Mouse (Mus musculus): ENCODE results near the gene Gtpbp8. TPM values are rescaled to one million over a fixed set of nuclear protein-coding genes. Genes with fewer than 3 reads are reported as not detected.

The Gtpbp8 gene
- polyA plus RNA-seq, 1 experiment, result 15.3 TPM

GRCm38 (mm10) chr16:44765555-44766319 is 19.6 kb upstream of the Gtpbp8 start, which contains the start of gene Cd200r1:
Cd200r1 (plus strand) TSS chr16:44765736.
- no peak within 1 kb of the TSS for H3K27ac ChIP-seq (ENCODE audit: insufficient read depth, low read length)
- TF ChIP-seq CTCF (IDR thresholded peaks at IDR 0.05; ENCODE audit: low read depth, low read length) (no peak), EP300 (IDR thresholded peaks at IDR 0.05; ENCODE audit: insufficient read depth, low read depth, low read length) (no peak), POLR2A (IDR thresholded peaks at IDR 0.05; ENCODE audit: insufficient read depth, low read length) (no peak)
- H3K9me3 ChIP-seq (replicated peaks; ENCODE audit: control insufficient read depth, insufficient read depth, low read length, poor library complexity, severe bottlenecking), result no peaks in the 10 kb centered on the region
- H3K4me3 ChIP-seq (ENCODE audit: low read depth, low read length), result no peak within 1 kb of the TSS
- H3K9ac ChIP-seq (ENCODE audit: low read depth, poor library complexity, severe bottlenecking), result no peak within 1 kb of the TSS
- H3K36me3 ChIP-seq (ENCODE audit: control insufficient read depth, insufficient read depth, low read length, poor library complexity, severe bottlenecking), result no peaks in the 10 kb centered on the region
- H3K4me1 ChIP-seq (ENCODE audit: control insufficient read depth, insufficient read depth, low read length), result peaks cover 6% of the 10 kb centered on the region
- no peaks in the 10 kb centered on the region; the same call in 1 of the 2 replicates for H3K27me3 ChIP-seq (ENCODE audit: control insufficient read depth, insufficient read depth, low read length, poor library complexity, severe bottlenecking)

GRCm38 (mm10) chr16:44761811-44762210 is 15.6 kb upstream of the Gtpbp8 start:
- no peaks in the 10 kb centered on the region for H3K9me3 ChIP-seq (replicated peaks; ENCODE audit: control insufficient read depth, insufficient read depth, low read length, poor library complexity, severe bottlenecking)
- no peak overlapping the region for H3K27ac ChIP-seq (ENCODE audit: insufficient read depth, low read length)
- H3K36me3 ChIP-seq (ENCODE audit: control insufficient read depth, insufficient read depth, low read length, poor library complexity, severe bottlenecking), result no peaks in the 10 kb centered on the region
- no peaks in the 10 kb centered on the region for H3K27me3 ChIP-seq (ENCODE audit: control insufficient read depth, insufficient read depth, low read length, poor library complexity, severe bottlenecking)
- H3K9ac ChIP-seq (ENCODE audit: low read depth, poor library complexity, severe bottlenecking), result no peak overlapping the region
- TF ChIP-seq CTCF (IDR thresholded peaks at IDR 0.05; ENCODE audit: low read depth, low read length) (no peak), POLR2A (IDR thresholded peaks at IDR 0.05; ENCODE audit: insufficient read depth, low read length) (no peak), EP300 (IDR thresholded peaks at IDR 0.05; ENCODE audit: insufficient read depth, low read depth, low read length) (no peak)
- peaks cover 6% of the 10 kb centered on the region for H3K4me1 ChIP-seq (ENCODE audit: control insufficient read depth, insufficient read depth, low read length)
- no peak overlapping the region for H3K4me3 ChIP-seq (ENCODE audit: low read depth, low read length)

- H3K4me1 ChIP-seq (ENCODE audit: control insufficient read depth, insufficient read depth, low read length), result no peaks in the 10 kb centered on the region
- TF ChIP-seq CTCF (IDR thresholded peaks at IDR 0.05; ENCODE audit: low read depth, low read length), result no peak
- H3K4me3 ChIP-seq (ENCODE audit: low read depth, low read length), result no peak overlapping the region
- H3K9me3 ChIP-seq (replicated peaks; ENCODE audit: control insufficient read depth, insufficient read depth, low read length, poor library complexity, severe bottlenecking), result no peaks in the 10 kb centered on the region
- H3K36me3 ChIP-seq (ENCODE audit: control insufficient read depth, insufficient read depth, low read length, poor library complexity, severe bottlenecking), result no peaks in the 10 kb centered on the region
- H3K9ac ChIP-seq (ENCODE audit: low read depth, poor library complexity, severe bottlenecking), result no peak overlapping the region
- H3K27ac ChIP-seq (ENCODE audit: insufficient read depth, low read length), result no peak overlapping the region
- no peaks in the 10 kb centered on the region; the same call in 1 of the 2 replicates for H3K27me3 ChIP-seq (ENCODE audit: control insufficient read depth, insufficient read depth, low read length, poor library complexity, severe bottlenecking)
These were observed 11.5 kb upstream of the Gtpbp8 start for GRCm38 (mm10) chr16:44757700-44758099.

GRCm38 (mm10) chr16:44748007-44748406 is 1.8 kb upstream of the Gtpbp8 start:
- Histone ChIP-seq H3K27me3 (ENCODE audit: control insufficient read depth, insufficient read depth, low read length, poor library complexity, severe bottlenecking) (no peaks in the 10 kb centered on the region), H3K36me3 (ENCODE audit: control insufficient read depth, insufficient read depth, low read length, poor library complexity, severe bottlenecking) (no peaks in the 10 kb centered on the region), H3K9me3 (replicated peaks; ENCODE audit: control insufficient read depth, insufficient read depth, low read length, poor library complexity, severe bottlenecking) (no peaks in the 10 kb centered on the region), H3K27ac (ENCODE audit: insufficient read depth, low read length) (no peak overlapping the region), H3K4me1 (ENCODE audit: control insufficient read depth, insufficient read depth, low read length) (no peaks in the 10 kb centered on the region), H3K4me3 (ENCODE audit: low read depth, low read length) (no peak overlapping the region), H3K9ac (ENCODE audit: low read depth, poor library complexity, severe bottlenecking) (no peak overlapping the region)
- TF ChIP-seq EP300 (IDR thresholded peaks at IDR 0.05; ENCODE audit: insufficient read depth, low read depth, low read length) (no peak), CTCF (IDR thresholded peaks at IDR 0.05; ENCODE audit: low read depth, low read length) (no peak), POLR2A (IDR thresholded peaks at IDR 0.05; ENCODE audit: insufficient read depth, low read length) (no peak)

- Histone ChIP-seq H3K4me3 (ENCODE audit: low read depth, low read length) (peak overlapping the region; percentile 97), H3K4me1 (ENCODE audit: control insufficient read depth, insufficient read depth, low read length) (no peaks in the 10 kb centered on the region), H3K27ac (ENCODE audit: insufficient read depth, low read length) (no peak overlapping the region), H3K27me3 (ENCODE audit: control insufficient read depth, insufficient read depth, low read length, poor library complexity, severe bottlenecking) (no peaks in the 10 kb centered on the region), H3K9me3 (replicated peaks; ENCODE audit: control insufficient read depth, insufficient read depth, low read length, poor library complexity, severe bottlenecking) (no peaks in the 10 kb centered on the region), H3K9ac (ENCODE audit: low read depth, poor library complexity, severe bottlenecking) (peak overlapping the region; percentile 69), H3K36me3 (ENCODE audit: control insufficient read depth, insufficient read depth, low read length, poor library complexity, severe bottlenecking) (no peaks in the 10 kb centered on the region)
- no peak for TF ChIP-seq CTCF (IDR thresholded peaks at IDR 0.05; ENCODE audit: low read depth, low read length)
- TF ChIP-seq POLR2A (IDR thresholded peaks at IDR 0.05; ENCODE audit: insufficient read depth, low read length), result no peak
- no peak for TF ChIP-seq EP300 (IDR thresholded peaks at IDR 0.05; ENCODE audit: insufficient read depth, low read depth, low read length)
These were observed 695 bp downstream of the Gtpbp8 start for GRCm38 (mm10) chr16:44745471-44745865.

- no peak for TF ChIP-seq CTCF (IDR thresholded peaks at IDR 0.05; ENCODE audit: low read depth, low read length)
- TF ChIP-seq EP300 (IDR thresholded peaks at IDR 0.05; ENCODE audit: insufficient read depth, low read depth, low read length), result no peak
- no peak for TF ChIP-seq POLR2A (IDR thresholded peaks at IDR 0.05; ENCODE audit: insufficient read depth, low read length)
- H3K9ac ChIP-seq (ENCODE audit: low read depth, poor library complexity, severe bottlenecking), result no peak overlapping the region
- no peak overlapping the region for H3K27ac ChIP-seq (ENCODE audit: insufficient read depth, low read length)
- H3K4me1 ChIP-seq (ENCODE audit: control insufficient read depth, insufficient read depth, low read length), result no peaks in the 10 kb centered on the region
- H3K9me3 ChIP-seq (replicated peaks; ENCODE audit: control insufficient read depth, insufficient read depth, low read length, poor library complexity, severe bottlenecking), result no peaks in the 10 kb centered on the region
- no peaks in the 10 kb centered on the region for H3K27me3 ChIP-seq (ENCODE audit: control insufficient read depth, insufficient read depth, low read length, poor library complexity, severe bottlenecking)
- H3K4me3 ChIP-seq (ENCODE audit: low read depth, low read length), result no peak overlapping the region
- peaks cover 3% of the 10 kb centered on the region; the same call in 1 of the 2 replicates for H3K36me3 ChIP-seq (ENCODE audit: control insufficient read depth, insufficient read depth, low read length, poor library complexity, severe bottlenecking)
These were observed 3.4 kb downstream of the Gtpbp8 start for GRCm38 (mm10) chr16:44742753-44743152.

Measured in ES-Bruce4 (cell line).